Mouse (Mus musculus) WW6 (cell line): Measurements from ENCODE around the gene Lrrc27.

Source experiments
- DNase-seq: peaks from one replicate; pipeline ENCODE4 v3.0.0-alpha.2; 2013; ENCODE audit warnings: low read depth, low spot score

The Lrrc27 gene

GRCm38 (mm10) chr7:139239432-139239831 is 26.6 kb downstream of the Lrrc27 start:
- DNase-seq: no peak

DNA sequence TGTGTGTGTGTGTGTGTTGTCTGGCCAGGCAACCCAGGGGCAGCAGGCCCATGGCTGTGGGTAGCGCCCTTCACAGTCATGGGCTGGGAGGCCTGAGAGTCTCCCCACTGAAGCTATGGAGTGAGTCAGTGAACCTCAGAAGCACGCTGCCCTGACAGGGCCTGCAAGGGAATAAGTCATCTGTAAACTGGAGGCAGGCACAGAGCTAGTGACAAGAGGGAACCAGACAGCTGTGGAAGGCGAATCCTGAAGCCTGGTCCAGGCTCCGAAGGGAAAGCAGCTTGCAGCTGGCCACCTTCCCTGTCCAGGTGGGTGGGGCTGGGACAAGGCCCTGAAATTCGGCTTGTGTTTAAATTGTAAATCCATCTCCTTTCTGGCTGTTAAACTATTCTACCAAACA is 33.3 kb downstream of the Lrrc27 start:
- no peak for DNase-seq

DNA sequence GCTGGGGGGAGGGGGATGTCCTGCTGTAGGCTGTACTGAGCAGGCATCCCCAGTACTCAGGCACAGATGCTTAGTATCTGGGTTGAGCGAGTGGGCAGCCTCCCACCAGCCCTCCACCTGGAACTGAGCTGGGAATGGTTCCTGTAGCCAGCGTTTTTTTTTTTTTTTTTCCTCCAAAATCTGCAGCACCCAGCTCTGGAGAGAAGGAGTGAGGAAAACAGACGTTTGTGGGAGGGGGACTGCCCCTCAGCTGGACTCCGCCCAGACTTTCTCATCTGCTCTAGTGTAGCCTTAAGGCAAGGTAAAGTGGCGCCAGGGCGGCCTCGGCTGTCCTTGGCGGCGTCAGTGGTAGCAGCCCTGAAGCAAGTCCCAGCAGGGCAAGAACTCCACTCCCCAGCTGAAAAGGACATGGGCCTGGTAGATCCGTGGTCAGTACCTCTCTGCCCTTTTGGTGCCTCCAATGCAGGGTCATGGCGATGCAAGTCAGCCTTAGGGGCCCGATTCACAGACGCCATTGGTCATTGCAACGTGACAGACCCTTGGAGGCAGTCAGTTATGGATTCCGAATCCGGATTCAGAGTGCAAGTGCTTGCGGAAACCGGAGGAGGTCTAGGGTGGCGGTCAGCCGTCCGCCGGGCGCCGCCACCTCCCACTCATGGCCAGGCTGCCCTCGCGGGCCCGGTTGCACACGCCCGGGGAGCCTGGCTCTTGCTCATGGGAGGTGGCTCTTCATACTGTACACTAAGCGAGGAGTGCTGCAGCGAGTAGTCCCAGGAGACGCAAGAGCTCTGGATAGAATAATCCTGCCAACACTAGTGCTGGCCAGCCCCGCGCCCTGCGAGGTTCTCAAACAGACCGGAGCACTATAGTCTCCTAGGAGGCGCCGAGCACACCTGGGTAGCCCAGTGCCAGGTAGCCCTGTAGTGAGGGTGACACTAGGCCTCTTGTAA is 34.4 kb downstream of the Lrrc27 start:
- no peak for DNase-seq

- no peak for DNase-seq
Measured at GRCm38 (mm10) chr7:139247881-139248614, 35.3 kb downstream of the Lrrc27 start, which contains the start of gene Pwwp2b. Pwwp2b (plus strand) TSS chr7:139248482.

GRCm38 (mm10) chr7:139248615-139249405 is 36.0 kb downstream of the Lrrc27 start:
- DNase-seq: no peak

DNA sequence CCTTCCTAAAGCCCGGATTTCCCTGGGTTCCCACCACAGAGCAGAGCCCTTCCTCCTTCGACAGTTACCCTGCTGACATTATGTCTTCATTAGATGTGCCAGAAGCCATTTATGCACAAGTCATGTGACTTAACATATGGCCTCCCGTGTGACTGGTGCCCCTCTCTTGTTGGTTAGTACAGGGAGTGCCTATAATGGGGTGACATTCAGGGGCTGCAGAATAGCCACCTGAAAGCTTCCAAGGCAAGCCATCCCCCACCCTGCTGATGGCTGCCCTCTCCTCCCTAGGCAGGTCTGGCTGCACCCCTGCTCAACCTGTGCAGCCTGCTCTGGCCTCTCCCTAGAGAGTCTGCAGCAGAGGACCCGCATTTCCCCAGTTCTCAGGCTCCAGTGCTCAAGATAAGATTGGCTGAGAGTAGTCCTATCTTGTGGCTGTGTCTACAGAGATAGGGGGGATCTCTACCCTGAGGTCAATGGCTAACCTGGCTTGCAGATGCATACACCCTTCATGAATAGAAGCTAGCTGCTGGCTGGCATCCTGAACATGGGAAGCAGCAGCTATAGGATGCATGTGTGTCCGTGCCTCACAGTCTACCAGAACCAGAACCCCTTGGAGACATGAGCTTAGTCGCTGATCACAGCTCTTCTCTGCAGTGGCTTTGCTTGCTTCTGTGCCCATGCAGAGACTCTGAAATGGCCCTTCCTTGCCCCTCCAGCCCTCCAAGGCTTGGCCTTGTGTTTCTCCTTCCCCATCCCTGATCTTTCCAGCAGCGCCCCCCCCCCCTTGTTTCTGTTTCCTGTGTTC is 36.8 kb downstream of the Lrrc27 start:
- no peak for DNase-seq

- DNase-seq: no peak
Measured at GRCm38 (mm10) chr7:139251881-139252301, 39.1 kb downstream of the Lrrc27 start.

DNA sequence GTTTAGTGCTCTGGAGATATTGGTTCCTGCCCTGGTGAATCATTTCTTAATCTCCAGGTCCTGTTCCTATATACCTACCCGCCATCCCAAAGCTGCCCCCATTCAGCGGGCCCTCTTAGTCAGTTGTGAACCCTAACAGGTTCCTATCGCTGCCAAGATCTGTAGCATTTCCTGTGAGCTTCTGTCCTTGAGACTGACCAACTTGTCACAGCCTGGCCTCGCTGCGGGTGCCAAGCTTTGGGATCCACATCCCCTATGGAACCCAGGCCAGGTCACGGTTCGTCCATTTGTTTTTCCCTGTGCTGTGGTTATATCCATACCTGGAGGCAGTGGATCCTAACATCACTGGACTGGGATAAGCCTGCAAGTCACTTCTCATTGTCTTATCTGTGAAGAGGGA is 39.8 kb downstream of the Lrrc27 start:
- DNase-seq: no peak

GRCm38 (mm10) chr7:139252986-139253385 is 40.2 kb downstream of the Lrrc27 start:
- no peak for DNase-seq

DNA sequence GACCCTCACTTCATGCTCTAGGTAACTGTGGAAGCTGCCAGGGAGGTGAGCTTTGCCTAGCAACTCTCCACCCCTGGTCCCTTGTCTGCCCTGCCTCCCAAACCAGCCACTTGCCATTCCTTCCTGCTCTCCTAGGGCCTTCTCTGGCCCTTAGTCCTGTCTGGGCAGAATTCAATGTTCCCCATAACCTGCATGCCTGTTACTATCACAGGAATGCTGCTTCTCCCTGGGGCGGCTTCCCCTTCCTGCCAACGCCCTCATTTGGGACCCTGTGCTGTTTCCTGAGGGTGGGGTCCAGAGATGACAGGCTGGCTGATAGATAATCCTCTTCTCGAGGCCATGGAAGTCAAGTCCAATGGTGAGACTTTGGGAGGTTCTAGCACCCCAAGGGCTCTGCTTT is 40.7 kb downstream of the Lrrc27 start:
- DNase-seq: no peak

DNA sequence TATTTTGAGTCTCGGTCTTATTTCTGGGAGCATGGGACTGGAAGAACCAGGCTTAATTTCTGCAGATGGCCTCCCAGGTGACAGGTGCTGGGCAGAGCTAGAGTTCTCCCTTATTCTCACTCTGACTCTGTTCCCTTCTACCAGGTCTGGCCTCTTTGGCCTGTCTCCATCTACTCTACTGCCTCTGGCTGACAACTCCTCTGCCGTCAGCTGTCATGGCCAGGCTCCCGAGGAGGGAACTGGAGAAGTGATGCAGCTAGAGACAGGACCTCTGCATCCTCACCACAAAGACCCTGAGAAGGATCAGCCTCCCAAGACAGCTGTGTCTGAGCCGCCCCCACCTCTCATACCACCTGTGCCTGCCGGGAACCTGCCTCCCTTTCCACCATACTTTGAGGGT is 41.8 kb downstream of the Lrrc27 start:
- DNase-seq: no peak

GRCm38 (mm10) chr7:139257752-139258542 is 45.2 kb downstream of the Lrrc27 start:
- no peak for DNase-seq

GRCm38 (mm10) chr7:139264337-139264736 is 51.5 kb downstream of the Lrrc27 start:
- DNase-seq: no peak

- DNase-seq: no peak
Measured at GRCm38 (mm10) chr7:139265634-139266033, 52.8 kb downstream of the Lrrc27 start.

DNA sequence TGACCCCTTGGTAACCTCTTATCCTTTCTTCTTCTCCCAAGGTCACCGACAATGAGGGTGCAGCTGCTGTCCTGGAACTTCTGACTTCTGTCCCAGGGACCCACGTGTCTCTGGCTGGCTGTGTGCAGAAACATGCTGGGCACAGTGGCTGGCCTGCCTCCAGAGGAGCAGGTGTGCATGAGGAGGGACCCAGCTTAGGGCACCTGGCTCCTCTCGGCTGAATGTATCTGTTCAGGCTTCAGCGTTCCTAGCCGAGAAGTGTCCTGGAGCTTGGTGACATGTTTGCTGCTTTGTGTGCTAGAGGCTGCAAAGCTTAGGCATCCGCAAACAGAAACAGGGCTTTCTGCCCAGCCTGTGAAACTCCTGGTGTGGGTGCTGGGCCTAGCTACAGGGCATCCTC is 53.6 kb downstream of the Lrrc27 start:
- DNase-seq: no peak

DNA sequence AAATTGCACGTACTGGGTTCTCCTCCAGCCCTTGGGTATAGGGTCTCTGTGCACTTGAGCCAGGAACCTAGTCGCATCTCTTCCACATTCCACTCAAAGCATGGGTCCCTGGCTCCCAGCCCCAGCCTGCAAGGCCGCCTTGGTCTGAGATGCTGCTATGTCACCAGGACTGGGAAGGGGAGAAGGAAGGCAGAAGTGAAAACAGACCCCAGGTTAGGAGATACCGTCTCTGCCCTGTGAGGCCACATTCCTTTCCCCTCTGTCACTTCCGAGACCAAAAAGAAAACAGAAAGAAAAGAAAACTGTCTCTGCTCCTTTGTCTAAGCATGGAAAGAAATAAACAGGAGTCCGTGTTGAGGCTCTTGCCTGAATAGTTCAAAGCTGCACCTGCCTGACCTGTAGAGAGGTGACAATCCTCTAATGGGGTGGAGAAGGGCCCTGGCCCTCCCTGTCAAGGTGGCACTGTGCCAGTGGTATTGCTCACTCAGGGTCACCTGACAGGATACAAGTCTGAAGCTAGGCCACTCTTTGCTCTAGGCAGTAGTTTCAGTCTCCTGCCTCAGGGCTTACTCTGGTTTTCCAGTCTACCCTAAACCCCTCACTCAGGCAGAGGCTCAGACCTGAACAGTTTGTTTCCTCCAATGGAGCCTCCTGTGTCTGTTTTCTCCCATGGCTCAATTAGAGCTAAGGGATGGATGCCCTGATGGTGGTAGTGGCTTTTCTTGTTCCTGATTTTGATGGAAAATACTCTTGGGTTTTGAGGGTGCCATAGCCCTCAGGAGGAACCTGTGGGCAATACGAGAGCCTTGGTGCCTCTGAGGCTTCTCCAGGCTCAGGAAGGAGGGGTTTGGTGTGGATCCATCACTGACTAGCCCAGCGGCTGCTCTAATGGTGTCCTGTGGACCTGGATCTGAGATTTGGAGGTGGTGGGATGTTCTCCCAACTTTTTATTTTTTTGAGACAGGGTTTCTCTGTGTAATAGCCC is 54.4 kb downstream of the Lrrc27 start:
- no peak for DNase-seq

- no peak for DNase-seq
Measured at GRCm38 (mm10) chr7:139270738-139271137, 58.0 kb downstream of the Lrrc27 start.

GRCm38 (mm10) chr7:139271871-139272270 is 59.1 kb downstream of the Lrrc27 start:
- DNase-seq: no peak
